Mouse (Mus musculus) E14TG2a.4 (cell line): Measurements from ENCODE around the gene Xpnpep2.

Source experiments
- H3K27me3 ChIP-seq: 2 replicates; pipeline ENCODE4 v1.6.1; 2014; ENCODE audit warnings: low read length, control low read depth; ENCODE audit not compliant: insufficient read depth
- H3K36me3 ChIP-seq: 2 replicates; pipeline ENCODE4 v1.6.1; 2014; ENCODE audit warnings: low read length, control low read depth; ENCODE audit not compliant: insufficient read depth
- H3K4me1 ChIP-seq: replicated peaks from 2 replicates; pipeline ENCODE4 v1.6.1; 2014; ENCODE audit warnings: low read depth, low read length, control low read depth
- H3K4me3 ChIP-seq: replicated peaks from 2 replicates; pipeline ENCODE4 v1.5.1; 2014; ENCODE audit warnings: mild to moderate bottlenecking, low read length
- H3K9me3 ChIP-seq: 2 replicates; pipeline ENCODE4 v1.6.1; 2014; ENCODE audit warnings: low read length, control low read depth
- CTCF ChIP-seq: conservative IDR thresholded peaks from 2 replicates; pipeline ENCODE4 v1.5.1; 2014; ENCODE audit warnings: low read length
- NANOG ChIP-seq: IDR thresholded peaks from 2 replicates; pipeline ENCODE4 v1.6.1; 2014; ENCODE audit warnings: borderline replicate concordance, low read length, mixed read lengths
- POU5F1 ChIP-seq: IDR thresholded peaks from 2 replicates; pipeline ENCODE4 v1.6.1; 2014; ENCODE audit warnings: low read length, borderline replicate concordance

The Xpnpep2 gene

GRCm38 (mm10) chrX:48138011-48138410 lies 29.5 kb downstream of the Xpnpep2 start:
- Histone ChIP-seq H3K4me3 (no peak overlapping the region), H3K4me1 (peaks cover 54% of the 10 kb centered on the region), H3K9me3 (no peaks in the 10 kb centered on the region), H3K36me3 (no peaks in the 10 kb centered on the region), H3K27me3 (no peaks in the 10 kb centered on the region)
- TF ChIP-seq CTCF (no peak), POU5F1 (no peak), NANOG (no peak)

GRCm38 (mm10) chrX:48138539-48139275 lies 30.2 kb downstream of the Xpnpep2 start:
- Histone ChIP-seq H3K9me3 (no peaks in the 10 kb centered on the region), H3K36me3 (no peaks in the 10 kb centered on the region), H3K4me1 (peaks cover 59% of the 10 kb centered on the region), H3K27me3 (no peaks in the 10 kb centered on the region), H3K4me3 (no peak overlapping the region)
- no peak for TF ChIP-seq NANOG
- TF ChIP-seq CTCF = no peak
- no peak for TF ChIP-seq POU5F1

- H3K27me3 ChIP-seq = no peaks in the 10 kb centered on the region
- peaks cover 64% of the 10 kb centered on the region for H3K4me1 ChIP-seq
- 0 out of 2 replicates have a peak overlapping the region, but pooled peaks have one; percentile 7 for H3K4me3 ChIP-seq
- TF ChIP-seq NANOG (no peak), CTCF (no peak), POU5F1 (no peak)
- no peaks in the 10 kb centered on the region for H3K9me3 ChIP-seq
- no peaks in the 10 kb centered on the region for H3K36me3 ChIP-seq
Measured at GRCm38 (mm10) chrX:48139368-48140285, 31.1 kb downstream of the Xpnpep2 start.

GRCm38 (mm10) chrX:48140286-48140877 lies 31.9 kb downstream of the Xpnpep2 start:
- TF ChIP-seq CTCF = no peak
- TF ChIP-seq NANOG = no peak
- TF ChIP-seq POU5F1 = no peak
- no peaks in the 10 kb centered on the region for H3K9me3 ChIP-seq
- H3K36me3 ChIP-seq = no peaks in the 10 kb centered on the region
- H3K4me1 ChIP-seq = peaks cover 64% of the 10 kb centered on the region
- no peak overlapping the region for H3K4me3 ChIP-seq
- H3K27me3 ChIP-seq = no peaks in the 10 kb centered on the region

- Histone ChIP-seq H3K4me1 (peaks cover 64% of the 10 kb centered on the region), H3K4me3 (no peak overlapping the region), H3K36me3 (no peaks in the 10 kb centered on the region), H3K27me3 (no peaks in the 10 kb centered on the region), H3K9me3 (no peaks in the 10 kb centered on the region)
- TF ChIP-seq POU5F1 = no peak
- no peak for TF ChIP-seq CTCF
- TF ChIP-seq NANOG = no peak
Measured at GRCm38 (mm10) chrX:48141481-48141880, 33.0 kb downstream of the Xpnpep2 start.

- Histone ChIP-seq H3K9me3 (no peaks in the 10 kb centered on the region), H3K4me1 (peaks cover 50% of the 10 kb centered on the region), H3K4me3 (no peak overlapping the region), H3K36me3 (no peaks in the 10 kb centered on the region), H3K27me3 (no peaks in the 10 kb centered on the region)
- no peak for TF ChIP-seq POU5F1
- TF ChIP-seq CTCF = no peak
- no peak for TF ChIP-seq NANOG
Measured at GRCm38 (mm10) chrX:48143415-48144335, 35.1 kb downstream of the Xpnpep2 start.

GRCm38 (mm10) chrX:48146262-48146661 lies 37.7 kb downstream of the Xpnpep2 start, which contains the start of gene Sash3:
Sash3 (plus strand) TSS chrX:48146436.
- TF ChIP-seq NANOG (no peak), POU5F1 (no peak), CTCF (no peak)

GRCm38 (mm10) chrX:48147226-48147625 lies 38.7 kb downstream of the Xpnpep2 start:
- H3K27me3 ChIP-seq = no peaks in the 10 kb centered on the region
- H3K4me3 ChIP-seq = no peak overlapping the region
- no peaks in the 10 kb centered on the region for H3K36me3 ChIP-seq
- H3K9me3 ChIP-seq = no peaks in the 10 kb centered on the region
- TF ChIP-seq POU5F1 (no peak), NANOG (no peak), CTCF (no peak)
- H3K4me1 ChIP-seq = peaks cover 24% of the 10 kb centered on the region

More at GRCm38 (mm10) chrX:48146262-48146661, 37.7 kb downstream of the Xpnpep2 start, which contains the start of gene Sash3:
- Histone ChIP-seq H3K27me3 (no peaks in the 10 kb centered on the region), H3K36me3 (no peaks in the 10 kb centered on the region), H3K4me1 (peaks cover 24% of the 10 kb centered on the region), H3K4me3 (no peak within 1 kb of the TSS), H3K9me3 (no peaks in the 10 kb centered on the region)
